Mouse (Mus musculus) brain, embryonic 14.5 days (tissue): ENCODE measurements around the gene Pih1d1.

ENCODE experiments used
- CTCF ChIP-seq: fragments of 200-500 bp; IDR thresholded peaks from 2 replicates; pipeline ENCODE4 v1.5.1; 2012; ENCODE audit warnings: inconsistent platforms, mild to moderate bottlenecking, moderate library complexity, borderline replicate concordance; ENCODE audit not compliant: insufficient read depth, insufficient read length; ENCODE audit errors: extremely low read depth
- POLR2A ChIP-seq: fragments of 200-500 bp; IDR thresholded peaks from 2 replicates; pipeline ENCODE4 v1.6.1; 2012; ENCODE audit warnings: mild to moderate bottlenecking, inconsistent platforms, borderline replicate concordance; ENCODE audit not compliant: poor library complexity, insufficient read depth, insufficient read length, severe bottlenecking; ENCODE audit errors: extremely low read depth

DNA sequence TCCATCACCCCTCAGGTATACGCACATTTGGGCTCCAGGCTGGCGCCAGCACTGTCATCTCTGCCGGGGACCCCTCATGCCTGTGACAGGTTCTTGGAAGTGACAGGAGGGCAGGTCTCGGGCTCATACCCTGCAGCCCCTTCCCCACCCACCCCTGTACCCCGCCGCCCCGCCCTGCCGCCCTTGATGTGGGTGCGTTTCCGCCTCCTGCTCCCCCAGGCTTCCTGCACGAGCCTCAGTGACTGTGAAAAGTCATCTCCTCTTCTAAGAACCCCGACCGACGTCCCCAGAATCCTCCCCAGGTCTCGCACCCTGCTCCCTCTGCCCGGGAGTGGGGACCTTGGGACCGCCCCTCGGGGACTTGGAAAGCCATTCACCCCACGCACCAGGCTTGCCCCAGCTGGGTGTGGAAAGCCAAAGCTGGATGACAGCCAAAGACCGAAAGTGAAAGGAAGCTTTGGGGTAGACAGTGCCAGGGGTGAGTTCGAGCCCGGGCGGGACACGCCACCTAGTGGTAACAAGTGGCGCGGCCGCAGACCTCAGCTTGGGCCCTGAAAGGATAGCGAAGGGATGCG lies 18.0 kb upstream of the Pih1d1 start, which contains the start of the genes Gm45713 and Flt3l:
- TF ChIP-seq CTCF (peak; percentile 97), POLR2A (no peak)
